Mouse (Mus musculus) neural tube, embryonic 14.5 days (tissue): Measurements from ENCODE around the gene Cnpy1. TPM values are rescaled to one million over a fixed set of nuclear protein-coding genes. Genes with fewer than 3 reads are reported as not detected.

ENCODE experiments used
- ATAC-seq: fragments of 200-750 bp; cut with Nextera tagmentation; 2 replicates; pipeline ENCODE4 v1.8.0; 2017; ENCODE audit warnings: low read depth, mild to moderate bottlenecking, moderate TSS enrichment, moderate library complexity
- H3K27ac ChIP-seq: fragments of 300-500 bp; sonication (generic); 2 replicates; pipeline ENCODE4 v1.5.1; 2014; ENCODE audit warnings: low read depth, mild to moderate bottlenecking, control low read depth, low read length, moderate library complexity, mixed read lengths
- H3K27me3 ChIP-seq: fragments of 300-500 bp; sonication (generic); 2 replicates; pipeline ENCODE4 v1.6.1; 2014; ENCODE audit warnings: low read length; ENCODE audit not compliant: control insufficient read depth, insufficient read depth
- H3K36me3 ChIP-seq: fragments of 300-500 bp; sonication (generic); 2 replicates; pipeline ENCODE4 v1.6.1; 2014; ENCODE audit warnings: low read length, mixed read lengths; ENCODE audit not compliant: control insufficient read depth, insufficient read depth
- H3K4me1 ChIP-seq: fragments of 300-500 bp; sonication (generic); 2 replicates; pipeline ENCODE4 v1.6.1; 2014; ENCODE audit warnings: low read length; ENCODE audit not compliant: control insufficient read depth, insufficient read depth
- H3K4me2 ChIP-seq: fragments of 300-500 bp; sonication (generic); 2 replicates; pipeline ENCODE4 v1.6.1; 2014; ENCODE audit warnings: mild to moderate bottlenecking, low read depth, low read length, control low read depth
- H3K4me3 ChIP-seq: fragments of 300-500 bp; sonication (generic); 2 replicates; pipeline ENCODE4 v1.5.1; 2014; ENCODE audit warnings: low read depth, low read length, control low read depth, mixed read lengths
- H3K9ac ChIP-seq: fragments of 300-500 bp; sonication (generic); replicated peaks from 2 replicates; pipeline ENCODE4 v1.6.1; 2014; ENCODE audit warnings: low read depth, mild to moderate bottlenecking, control low read depth, low read length, mixed read lengths
- H3K9me3 ChIP-seq: fragments of 300-500 bp; sonication (generic); 2 replicates; pipeline ENCODE4 v1.6.1; 2016; ENCODE audit warnings: low read length; ENCODE audit not compliant: control insufficient read depth
- WGBS: fragments of 180-500 bp; shearing (Covaris S2); extraction: QIAGEN DNeasy Blood & Tissue Kit; methylation state at CpG from one replicate; pipeline ENCODE4 v1.1.7; 2014; 5-methylcytosine and 5-hydroxymethylcytosine counted together
- polyA plus RNA-seq: library from polyadenylated mRNA; unstranded; fragments of >200 nt; fragmentation: Nextera tagmentation; extraction: Ambion mirVana; gene quantifications from 2 replicates; pipeline ENCODE4 v1.2.1, GENCODE M21; 2014

Cnpy1 gene
- polyA plus RNA-seq, 1 experiment from 2014 or later, result 0.66 TPM

GRCm38 (mm10) chr5:28172921-28173670 is 72.5 kb downstream of the Cnpy1 start:
- WGBS, result 0% methylated on average over 4 of the region's 4 CpGs
- no peak overlapping the region for H3K9ac ChIP-seq
- no peak overlapping the region for H3K4me3 ChIP-seq
- no peaks in the 10 kb centered on the region for H3K36me3 ChIP-seq
- H3K9me3 ChIP-seq, result no peaks in the 10 kb centered on the region
- H3K4me1 ChIP-seq, result no peaks in the 10 kb centered on the region
- no peak overlapping the region for H3K4me2 ChIP-seq
- no peak overlapping the region for H3K27ac ChIP-seq
- no peak for ATAC-seq
- peaks cover 68% of the 10 kb centered on the region for H3K27me3 ChIP-seq

GRCm38 (mm10) chr5:28172261-28172920 is 73.2 kb downstream of the Cnpy1 start:
- no peak overlapping the region for H3K4me3 ChIP-seq
- H3K27me3 ChIP-seq, result peaks cover 70% of the 10 kb centered on the region
- no peaks in the 10 kb centered on the region for H3K36me3 ChIP-seq
- WGBS, result 2% methylated on average over 8 of the region's 8 CpGs
- H3K9ac ChIP-seq, result no peak overlapping the region
- H3K27ac ChIP-seq, result no peak overlapping the region
- H3K4me1 ChIP-seq, result no peaks in the 10 kb centered on the region
- ATAC-seq, result no peak
- H3K9me3 ChIP-seq, result no peaks in the 10 kb centered on the region
- no peak overlapping the region for H3K4me2 ChIP-seq

GRCm38 (mm10) chr5:28171667-28172066 is 73.9 kb downstream of the Cnpy1 start:
- Histone ChIP-seq H3K4me2 (no peak overlapping the region), H3K36me3 (no peaks in the 10 kb centered on the region), H3K4me1 (peaks cover 2% of the 10 kb centered on the region; the same call in 1 of the 2 replicates), H3K27me3 (peaks cover 69% of the 10 kb centered on the region), H3K4me3 (no peak overlapping the region), H3K9ac (no peak overlapping the region), H3K9me3 (no peaks in the 10 kb centered on the region), H3K27ac (no peak overlapping the region)
- no peak for ATAC-seq
- WGBS, result 5% methylated on average over 5 of the region's 5 CpGs

GRCm38 (mm10) chr5:28170892-28171291 is 74.7 kb downstream of the Cnpy1 start:
- ATAC-seq, result no peak
- Histone ChIP-seq H3K4me3 (no peak overlapping the region), H3K4me1 (peaks cover 9% of the 10 kb centered on the region), H3K36me3 (no peaks in the 10 kb centered on the region), H3K4me2 (no peak overlapping the region), H3K27ac (no peak overlapping the region), H3K9ac (no peak overlapping the region), H3K9me3 (no peaks in the 10 kb centered on the region), H3K27me3 (peaks cover 69% of the 10 kb centered on the region)
- under 1% methylated on average over 19 of the region's 19 CpGs for WGBS

- Histone ChIP-seq H3K9me3 (no peaks in the 10 kb centered on the region), H3K4me3 (no peak overlapping the region), H3K9ac (no peak overlapping the region), H3K27ac (no peak overlapping the region), H3K36me3 (no peaks in the 10 kb centered on the region), H3K4me2 (no peak overlapping the region), H3K27me3 (peaks cover 75% of the 10 kb centered on the region), H3K4me1 (peaks cover 15% of the 10 kb centered on the region)
- WGBS, result 2% methylated on average over 17 of the region's 17 CpGs
- ATAC-seq, result no peak
Observed at GRCm38 (mm10) chr5:28170081-28170480, 75.5 kb downstream of the Cnpy1 start.

GRCm38 (mm10) chr5:28169166-28169801 is 76.3 kb downstream of the Cnpy1 start:
- Histone ChIP-seq H3K36me3 (no peaks in the 10 kb centered on the region), H3K27me3 (peaks cover 74% of the 10 kb centered on the region), H3K27ac (no peak overlapping the region), H3K4me2 (no peak overlapping the region), H3K4me1 (peaks cover 15% of the 10 kb centered on the region), H3K9me3 (no peaks in the 10 kb centered on the region), H3K4me3 (no peak overlapping the region), H3K9ac (no peak overlapping the region)
- WGBS, result 5% methylated on average over 5 of the region's 5 CpGs
- no peak for ATAC-seq

GRCm38 (mm10) chr5:28168253-28169165 is 77.1 kb downstream of the Cnpy1 start:
- H3K4me3 ChIP-seq, result no peak overlapping the region
- no peaks in the 10 kb centered on the region for H3K9me3 ChIP-seq
- no peak overlapping the region for H3K9ac ChIP-seq
- H3K27me3 ChIP-seq, result peaks cover 74% of the 10 kb centered on the region
- under 1% methylated on average over 36 of the region's 36 CpGs for WGBS
- H3K27ac ChIP-seq, result no peak overlapping the region
- ATAC-seq, result no peak
- H3K4me2 ChIP-seq, result no peak overlapping the region; the same call in 1 of the 2 replicates
- no peaks in the 10 kb centered on the region for H3K36me3 ChIP-seq
- H3K4me1 ChIP-seq, result peaks cover 15% of the 10 kb centered on the region

- Histone ChIP-seq H3K27ac (no peak overlapping the region), H3K27me3 (peaks cover 70% of the 10 kb centered on the region), H3K36me3 (no peaks in the 10 kb centered on the region), H3K9me3 (no peaks in the 10 kb centered on the region), H3K4me3 (no peak overlapping the region), H3K4me2 (no peak overlapping the region; the same call in 1 of the 2 replicates), H3K4me1 (peaks cover 15% of the 10 kb centered on the region), H3K9ac (no peak overlapping the region)
- ATAC-seq, result no peak
- under 1% methylated on average over 29 of the region's 29 CpGs for WGBS
Observed at GRCm38 (mm10) chr5:28167611-28168252, 77.9 kb downstream of the Cnpy1 start.
